Mouse (Mus musculus): ENCODE measurements around the gene Cdr2l. TPM values are rescaled to one million over a fixed set of nuclear protein-coding genes. Genes with fewer than 3 reads are reported as not detected.

The Cdr2l gene
- total and polyA plus RNA-seq, 3 experiments, result not detected

GRCm38 (mm10) chr11:115435596-115436337 is 54.1 kb downstream of the Cdr2l start:
- no peaks in the 10 kb centered on the region for H3K4me1 ChIP-seq (ENCODE audit: control insufficient read depth in 1 of 2, insufficient read depth in 2 of 2)
- H3K9me3 ChIP-seq (replicated peaks; ENCODE audit: low read length), result peaks cover 9% of the 10 kb centered on the region
- H3K9ac ChIP-seq (ENCODE audit: insufficient read depth, low read depth), result no peak overlapping the region
- no peak for DNase-seq (ENCODE audit: extremely low read depth)
- no peaks in the 10 kb centered on the region for H3K27me3 ChIP-seq (replicated peaks)
- no peak overlapping the region for H3K4me3 ChIP-seq (replicated peaks in 1 of 3; ENCODE audit: low read depth in 2 of 3, low read length in 2 of 3, poor library complexity in 1 of 3)
- H3K79me2 ChIP-seq (replicated peaks; ENCODE audit: control insufficient read depth, extremely low read depth, insufficient read depth, poor library complexity, severe bottlenecking), result no peaks in the 10 kb centered on the region
- H3K36me3 ChIP-seq (replicated peaks in 1 of 2; ENCODE audit: control insufficient read depth in 1 of 2, insufficient read depth in 1 of 2, low read length in 1 of 2), result peaks cover 15 to 26% of the 10 kb centered on the region in 2 experiments
- TF ChIP-seq MAZ (IDR thresholded peaks at IDR 0.05; ENCODE audit: low read depth, low read length) (no peak), ZMIZ1 (IDR thresholded peaks at IDR 0.05; ENCODE audit: low read depth, low read length) (no peak), POLR2AphosphoS2 (IDR thresholded peaks at IDR 0.05; ENCODE audit: low read depth, low read length) (no peak), MAFK (IDR thresholded peaks at IDR 0.05; ENCODE audit: insufficient replicate concordance, low read length) (no peak), GABPA (IDR thresholded peaks at IDR 0.05; ENCODE audit: insufficient replicate concordance, low read depth, low read length) (no peak), MEF2A (IDR thresholded peaks at IDR 0.05; ENCODE audit: borderline replicate concordance, low read depth, low read length) (no peak), ZKSCAN1 (IDR thresholded peaks at IDR 0.05; ENCODE audit: borderline replicate concordance, low read depth, low read length) (no peak), NRF1 (IDR thresholded peaks at IDR 0.05; ENCODE audit: low read depth, low read length) (no peak), E2F4 (IDR thresholded peaks at IDR 0.05; ENCODE audit: insufficient replicate concordance, low read depth, low read length) (no peak), ZNF384 (IDR thresholded peaks at IDR 0.05; ENCODE audit: low read depth, low read length) (no peak), NELFE (IDR thresholded peaks at IDR 0.05; ENCODE audit: low read depth, low read length) (no peak), CHD2 (IDR thresholded peaks at IDR 0.05; ENCODE audit: low read length) (no peak), ELF1 (IDR thresholded peaks at IDR 0.05; ENCODE audit: low read depth, low read length) (no peak), IRF4 (IDR thresholded peaks at IDR 0.05; ENCODE audit: low read depth, low read length) (no peak), USF1 (IDR thresholded peaks at IDR 0.05; ENCODE audit: low read depth, low read length) (no peak), KAT2A (IDR thresholded peaks at IDR 0.05; ENCODE audit: insufficient replicate concordance, low read length) (no peak), BHLHE40 (IDR thresholded peaks at IDR 0.05; ENCODE audit: low read depth, low read length) (no peak)
- in situ Hi-C loops (cut with MboI; ENCODE audit: low pct_ligation_motif_present, low pct_unique_long_range_greater_than_20kb, low sequenced_read_pairs), result no loop called here
- no peak overlapping the region for H3K4me2 ChIP-seq (ENCODE audit: insufficient read depth, low read depth, poor library complexity, severe bottlenecking)
- dilution Hi-C loops (cut with MboI; ENCODE audit: extremely low pct_ligation_motif_present, extremely low pct_unique_long_range_greater_than_20kb, low sequenced_read_pairs), result no loop called here
- no peak overlapping the region for H3K27ac ChIP-seq (ENCODE audit: insufficient read depth, low read depth)

DNA sequence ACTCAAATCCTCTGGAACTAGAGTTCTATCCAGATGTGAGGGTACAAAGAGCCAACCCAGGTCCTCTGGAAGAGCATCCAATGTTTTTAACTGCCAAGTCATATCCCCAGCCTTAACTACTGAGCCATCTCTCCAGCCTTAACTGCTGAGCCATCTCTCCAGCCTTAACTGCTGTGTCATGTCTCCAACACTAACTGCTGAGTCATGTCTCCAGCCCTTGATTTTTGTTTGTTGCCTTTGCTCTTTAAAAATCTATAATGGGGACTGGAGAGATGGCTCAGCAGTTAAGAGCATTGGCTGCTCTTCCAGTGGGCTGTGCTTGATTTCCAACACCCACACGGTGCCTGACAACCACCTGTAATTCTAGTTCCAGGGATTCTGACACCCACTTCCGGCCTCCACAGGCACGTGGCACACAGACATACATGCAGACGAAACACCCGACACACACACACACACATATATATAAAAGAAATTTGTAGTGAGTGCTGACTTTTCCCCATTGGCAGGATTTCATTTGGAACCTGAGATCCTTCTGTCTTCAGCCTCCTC is 55.9 kb downstream of the Cdr2l start:
- in situ Hi-C loops (cut with MboI; ENCODE audit: low pct_ligation_motif_present, low pct_unique_long_range_greater_than_20kb, low sequenced_read_pairs) (no loop called here), dilution Hi-C loops (cut with MboI; ENCODE audit: extremely low pct_ligation_motif_present, extremely low pct_unique_long_range_greater_than_20kb, low sequenced_read_pairs) (no loop called here)
- TF ChIP-seq MAFK (IDR thresholded peaks at IDR 0.05; ENCODE audit: insufficient replicate concordance, low read length), result peak; percentile 78; the same call in 1 of the 2 replicates
- TF ChIP-seq RCOR1 (conservative IDR thresholded peaks at IDR 0.05; ENCODE audit: low read depth, low read length), result no peak
- Histone ChIP-seq H3K9ac (ENCODE audit: insufficient read depth, low read depth) (no peak overlapping the region), H3K27ac (ENCODE audit: insufficient read depth, low read depth) (no peak overlapping the region), H3K27me3 (replicated peaks) (peaks cover 3% of the 10 kb centered on the region), H3K4me1 (ENCODE audit: control insufficient read depth in 1 of 2, insufficient read depth in 2 of 2) (no peaks in the 10 kb centered on the region), H3K36me3 (replicated peaks in 1 of 2; ENCODE audit: control insufficient read depth in 1 of 2, insufficient read depth in 1 of 2, low read length in 1 of 2) (peaks cover 0 to 7% of the 10 kb centered on the region in 2 experiments), H3K9me3 (replicated peaks; ENCODE audit: low read length) (peaks cover 9% of the 10 kb centered on the region), H3K4me2 (ENCODE audit: insufficient read depth, low read depth, poor library complexity, severe bottlenecking) (no peak overlapping the region), H3K4me3 (replicated peaks in 1 of 3; ENCODE audit: low read depth in 2 of 3, low read length in 2 of 3, poor library complexity in 1 of 3) (no peak overlapping the region), H3K79me2 (replicated peaks; ENCODE audit: control insufficient read depth, extremely low read depth, insufficient read depth, poor library complexity, severe bottlenecking) (no peaks in the 10 kb centered on the region)
- DNase-seq (ENCODE audit: extremely low read depth), result no peak
